Mouse (Mus musculus) liver, embryonic 14.5 days (tissue): ENCODE measurements at regions not wholly inside any gene's neighbourhood (a gene's known extent, or its start where the extent isn't known, plus 50 kb on each side); places are given as distances from the start of the nearest gene placed in this dataset.

Source experiments
- ATAC-seq: fragments of 200-750 bp; cut with Nextera tagmentation; 2 replicates; pipeline ENCODE4 v1.8.0; 2017; ENCODE audit warnings: moderate number of reproducible peaks, mild to moderate bottlenecking, moderate library complexity; ENCODE audit not compliant: insufficient read depth
- DNase-seq, 3 experiments: peaks; one replicate each; pipeline ENCODE4 v3.0.0-alpha.2; 2012 to 2013; ENCODE audit warnings: low read depth in 3 of 3, low spot score in 3 of 3
- H3K27ac ChIP-seq: fragments of 300-500 bp; sonication (generic); 2 replicates; pipeline ENCODE4 v1.5.1; 2014; ENCODE audit warnings: moderate library complexity, mild to moderate bottlenecking, control low read depth, inconsistent platforms
- H3K27me3 ChIP-seq: fragments of 300-500 bp; sonication (generic); 2 replicates; pipeline ENCODE4 v1.6.1; 2014; ENCODE audit warnings: mild to moderate bottlenecking, low read length, moderate library complexity; ENCODE audit not compliant: control insufficient read depth, insufficient read depth
- H3K36me3 ChIP-seq: fragments of 300-500 bp; sonication (generic); replicated peaks from 2 replicates; pipeline ENCODE4 v1.6.1; 2014; ENCODE audit warnings: low read depth; ENCODE audit not compliant: control insufficient read depth, insufficient read depth
- H3K4me1 ChIP-seq, 2 experiments: fragments of 200-500 bp in 1 of 2; fragments of 300-500 bp in 1 of 2; sonication (generic) in 1 of 2; replicated peaks; 2 replicates each; pipeline ENCODE4 v1.6.1; 2012 to 2014; ENCODE audit warnings: antibody characterized with exemption in 1 of 2, inconsistent platforms in 1 of 2, low read length in 1 of 2; ENCODE audit not compliant: control insufficient read depth in 2 of 2, insufficient read depth in 2 of 2
- H3K4me2 ChIP-seq: fragments of 300-500 bp; sonication (generic); 2 replicates; pipeline ENCODE4 v1.6.1; 2014; ENCODE audit warnings: low read depth, mild to moderate bottlenecking, control low read depth, moderate library complexity
- H3K4me3 ChIP-seq, 2 experiments: fragments of 200-500 bp in 1 of 2; fragments of 300-500 bp in 1 of 2; sonication (generic) in 1 of 2; 2 replicates each; pipeline ENCODE4 v1.5.1; 2012 to 2014; ENCODE audit warnings: low read depth in 2 of 2, low read length in 2 of 2, mild to moderate bottlenecking in 2 of 2, control low read depth in 1 of 2, inconsistent platforms in 1 of 2, moderate library complexity in 1 of 2; ENCODE audit not compliant: insufficient read depth in 1 of 2
- H3K9ac ChIP-seq: fragments of 300-500 bp; sonication (generic); replicated peaks from 2 replicates; pipeline ENCODE4 v1.6.1; 2014; ENCODE audit warnings: mild to moderate bottlenecking, control low read depth, moderate library complexity
- H3K9me3 ChIP-seq: fragments of 300-500 bp; sonication (generic); 2 replicates; pipeline ENCODE4 v1.6.1; 2016; ENCODE audit warnings: low read length, mixed read lengths; ENCODE audit not compliant: control insufficient read depth
- CTCF ChIP-seq: IDR thresholded peaks from 2 replicates; pipeline ENCODE4 v1.5.1; 2016; ENCODE audit warnings: antibody characterized with exemption, low read depth, control low read depth
- EP300 ChIP-seq: IDR thresholded peaks from 2 replicates; pipeline ENCODE4 v1.6.1; 2016; ENCODE audit warnings: antibody characterized with exemption, low read depth
- WGBS: fragments of 180-500 bp; shearing (Covaris S2); extraction: QIAGEN DNeasy Blood & Tissue Kit; methylation state at CpG from one replicate; pipeline ENCODE4 v1.1.7; 2014; ENCODE audit not compliant: insufficient replicate concordance; 5-methylcytosine and 5-hydroxymethylcytosine counted together

DNA sequence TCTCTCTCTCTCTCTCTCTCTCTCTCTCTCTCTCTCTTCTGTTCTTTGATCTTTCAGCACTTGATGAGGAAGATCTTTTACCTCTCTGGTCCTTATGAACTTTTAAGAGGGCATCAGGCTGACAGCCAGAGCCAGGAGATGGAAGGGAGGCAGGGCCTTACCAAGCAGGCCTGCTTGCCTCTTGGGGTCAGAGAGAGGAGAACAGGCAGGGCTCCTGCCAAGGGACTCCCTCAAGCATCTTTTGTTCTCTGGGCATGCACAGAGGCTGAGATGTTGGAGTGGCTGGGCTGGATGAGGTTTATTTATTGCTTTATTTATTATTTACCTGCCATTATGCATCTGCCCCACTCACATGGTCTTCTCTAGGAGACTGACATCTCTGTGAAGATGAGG lies 278.5 kb downstream of the Psat1 start:
- Histone ChIP-seq H3K36me3 (no peaks in the 10 kb centered on the region), H3K4me3 (no peak overlapping the region), H3K27ac (no peak overlapping the region), H3K9ac (no peak overlapping the region), H3K4me1 (no peaks in the 10 kb centered on the region), H3K9me3 (no peaks in the 10 kb centered on the region), H3K27me3 (no peaks in the 10 kb centered on the region), H3K4me2 (no peak overlapping the region)
- TF ChIP-seq EP300, result no peak
- no peak for TF ChIP-seq CTCF
- no peak for DNase-seq
- no peak for ATAC-seq

DNA sequence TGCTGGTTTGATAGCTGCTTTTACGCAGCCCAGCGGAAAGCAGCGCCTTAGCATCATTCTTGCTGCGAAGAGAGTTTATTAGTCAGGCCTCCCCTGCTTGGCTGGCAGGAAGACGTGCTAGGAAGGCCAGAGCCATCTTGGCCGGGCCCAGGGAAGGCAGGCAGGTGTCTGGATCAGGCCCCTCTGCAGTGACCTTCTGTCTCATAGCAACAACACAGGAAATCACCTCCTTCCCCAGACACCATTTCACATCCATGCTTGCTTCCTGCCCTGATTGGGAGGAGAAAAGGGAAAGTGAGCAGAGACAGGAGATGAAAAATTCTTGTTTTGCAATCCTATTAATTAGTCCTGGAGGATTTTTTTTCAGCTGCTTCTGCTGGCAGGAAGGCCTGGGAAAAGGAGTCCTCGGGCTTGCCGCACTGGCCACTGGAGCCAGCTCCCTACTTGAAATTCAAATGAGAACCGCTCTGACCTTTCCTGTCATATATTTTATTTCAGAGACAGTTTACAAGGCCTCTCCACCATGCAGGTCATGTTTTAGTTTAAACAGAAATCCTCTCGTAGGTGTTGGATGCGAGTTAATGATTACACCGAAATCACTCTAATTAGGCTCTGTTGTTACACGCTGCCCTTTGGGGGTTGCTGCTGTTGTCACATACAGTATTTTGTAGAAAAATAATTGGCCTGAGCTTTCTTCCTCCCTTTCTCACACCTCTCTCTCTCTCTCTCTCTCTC lies 279.1 kb downstream of the Psat1 start:
- H3K4me2 ChIP-seq, result no peak overlapping the region
- H3K27me3 ChIP-seq, result no peaks in the 10 kb centered on the region
- H3K4me3 ChIP-seq, result no peak overlapping the region
- no peak for DNase-seq
- H3K27ac ChIP-seq, result no peak overlapping the region
- no peaks in the 10 kb centered on the region for H3K4me1 ChIP-seq
- H3K36me3 ChIP-seq, result no peaks in the 10 kb centered on the region
- H3K9ac ChIP-seq, result no peak overlapping the region
- TF ChIP-seq EP300 (no peak), CTCF (no peak)
- no peaks in the 10 kb centered on the region for H3K9me3 ChIP-seq
- WGBS, result 53% methylated on average over 13 of the region's 13 CpGs
- no peak for ATAC-seq

DNA sequence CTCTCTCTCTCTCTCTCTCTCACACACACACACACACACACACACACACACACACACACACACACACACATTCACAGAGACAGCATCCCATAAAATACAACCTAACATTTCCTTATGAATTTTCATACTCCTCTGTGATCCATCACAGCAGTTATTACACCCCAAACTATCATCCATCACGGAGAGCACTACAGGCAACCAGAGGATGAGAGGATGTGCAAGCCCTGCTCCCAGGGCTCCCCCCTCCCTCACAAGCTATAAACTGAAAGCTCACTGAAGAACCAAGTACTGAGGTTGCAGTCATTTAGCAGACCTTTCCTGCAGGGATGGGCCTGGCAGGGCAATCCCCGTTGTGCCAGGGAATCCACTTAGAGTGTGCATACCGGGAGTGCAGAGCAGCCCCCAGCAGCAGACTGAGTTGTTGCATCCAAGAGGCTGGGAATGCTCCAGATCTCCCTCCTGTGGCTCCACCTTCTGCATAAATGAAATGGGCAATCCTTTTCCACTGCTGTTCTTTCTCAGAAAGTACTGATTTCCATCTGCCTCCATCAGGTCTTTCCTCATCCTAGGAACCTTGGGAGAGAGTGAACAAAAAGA lies 283.4 kb downstream of the Psat1 start:
- Histone ChIP-seq H3K27ac (no peak overlapping the region), H3K4me3 (no peak overlapping the region), H3K9me3 (no peaks in the 10 kb centered on the region), H3K4me1 (no peaks in the 10 kb centered on the region), H3K36me3 (no peaks in the 10 kb centered on the region), H3K27me3 (no peaks in the 10 kb centered on the region), H3K4me2 (no peak overlapping the region), H3K9ac (no peak overlapping the region)
- 41% methylated on average over 3 of the region's 3 CpGs for WGBS
- ATAC-seq (no peak), DNase-seq (no peak)
- TF ChIP-seq EP300, result no peak
- no peak for TF ChIP-seq CTCF

DNA sequence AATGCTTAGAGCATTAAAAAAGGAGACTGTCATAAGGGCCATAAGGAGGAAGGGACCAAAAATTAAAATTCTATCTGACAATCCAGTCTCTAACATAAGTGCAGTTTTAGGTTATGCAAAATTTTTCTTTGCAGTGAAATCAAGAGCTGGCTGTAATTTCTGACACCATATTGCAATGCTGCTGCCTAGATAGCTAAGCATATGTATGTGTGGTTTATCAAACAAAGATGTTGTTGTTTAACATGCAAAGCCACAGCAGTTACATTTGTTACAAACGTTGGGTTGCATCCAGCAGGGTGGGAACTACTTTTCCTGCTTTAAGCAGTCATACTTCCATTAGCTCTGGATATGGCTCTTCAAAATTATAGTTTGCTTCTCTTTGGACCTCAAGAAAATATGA lies 288.5 kb downstream of the Psat1 start:
- H3K4me2 ChIP-seq, result no peak overlapping the region
- no peak for TF ChIP-seq EP300
- TF ChIP-seq CTCF, result no peak
- no peak overlapping the region for H3K4me3 ChIP-seq
- no peaks in the 10 kb centered on the region for H3K4me1 ChIP-seq
- ATAC-seq, result no peak
- whole genome bisulfite sequencing, result 33% methylated on average over 1 of the region's 1 CpGs
- no peak for DNase-seq
- H3K9ac ChIP-seq, result no peak overlapping the region
- H3K36me3 ChIP-seq, result no peaks in the 10 kb centered on the region
- no peaks in the 10 kb centered on the region for H3K9me3 ChIP-seq
- H3K27me3 ChIP-seq, result no peaks in the 10 kb centered on the region
- no peak overlapping the region for H3K27ac ChIP-seq

DNA sequence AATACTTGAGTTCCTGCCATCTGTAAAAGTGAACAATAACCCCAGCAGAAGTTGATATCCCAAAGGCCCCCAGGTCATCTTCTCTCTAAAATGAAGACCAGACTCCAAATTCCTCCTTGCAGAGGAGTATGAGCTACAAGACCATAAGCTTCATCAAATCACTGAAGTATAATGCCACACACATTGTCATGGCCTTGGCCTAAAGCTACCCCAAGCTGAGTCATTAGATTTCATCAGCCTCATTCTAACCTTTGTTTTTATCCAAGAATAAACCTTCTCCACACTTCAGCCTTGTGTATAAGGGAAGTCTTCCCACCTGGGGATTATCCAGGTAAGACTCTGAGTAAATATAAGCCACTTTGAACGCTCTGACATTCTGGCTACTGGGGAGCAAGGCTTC lies 289.3 kb downstream of the Psat1 start:
- no peak for TF ChIP-seq EP300
- no peak for TF ChIP-seq CTCF
- no peaks in the 10 kb centered on the region for H3K36me3 ChIP-seq
- H3K27me3 ChIP-seq, result no peaks in the 10 kb centered on the region
- H3K4me2 ChIP-seq, result no peak overlapping the region
- no peaks in the 10 kb centered on the region for H3K9me3 ChIP-seq
- H3K27ac ChIP-seq, result no peak overlapping the region
- ATAC-seq (no peak), DNase-seq (no peak)
- H3K9ac ChIP-seq, result no peak overlapping the region
- H3K4me3 ChIP-seq, result no peak overlapping the region
- no peaks in the 10 kb centered on the region for H3K4me1 ChIP-seq
- 70% methylated on average over 1 of the region's 1 CpGs for WGBS
